ENCODE assay signal across 25 mouse cellular contexts in the genomic region with DNA sequence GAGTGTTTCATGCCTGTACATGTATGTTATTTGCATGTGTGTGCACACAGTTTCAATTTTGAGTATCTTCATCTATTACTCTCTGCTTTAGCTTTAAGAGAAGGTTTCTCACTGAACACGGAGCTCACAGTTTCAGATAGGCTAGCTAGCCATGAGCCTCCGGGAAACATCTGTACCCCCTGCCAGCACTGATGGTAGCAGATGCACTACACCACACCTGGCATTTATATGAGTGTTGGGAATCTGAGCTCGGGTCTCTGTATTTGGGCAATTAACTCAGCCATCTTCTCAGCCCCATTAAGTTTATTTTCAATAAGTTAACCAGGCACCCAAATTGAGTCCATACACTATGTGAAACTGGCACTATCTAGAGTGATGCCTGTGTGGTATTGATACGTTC.
A peak's percentile ranks its signal among the peaks of the same experiment; 100 is the strongest.
DNase-seq lines count a peak whose midpoint lies in the region; ATAC-seq lines count a peak whose summit lies in the region.
"Had no signal": no experiment of that assay in that cellular context is flagged by ENCODE, and none has a peak within 500 bp of the region (broad histone marks: within the 10 kb centered on the region; RNA-seq: fewer than 3 reads in every experiment).

No protein-coding gene starts in this region.

- H3K27me3 ChIP-seq in kidney, embryonic 16.5 days (ENCODE audit: insufficient read depth, low read length): no peaks in the 10 kb centered on the region
- H3K27me3 ChIP-seq in neural tube, embryonic 13.5 days: no peaks in the 10 kb centered on the region
- no peaks in the 10 kb centered on the region for H3K27me3 ChIP-seq in neural tube, embryonic 14.5 days (ENCODE audit: control insufficient read depth, insufficient read depth, low read length)
- H3K27me3 ChIP-seq: embryonic facial prominence, embryonic 12.5 days; embryonic facial prominence, embryonic 15.5 days; forebrain, embryonic 12.5 days; forebrain, embryonic 15.5 days; heart, embryonic 12.5 days; heart, embryonic 15.5 days had no signal

- WGBS in kidney, embryonic 16.5 days: 45% methylated on average over 4 of the region's 4 CpGs
- 62% methylated on average over 4 of the region's 4 CpGs for WGBS in neural tube, embryonic 13.5 days
- WGBS in neural tube, embryonic 14.5 days: 64% methylated on average over 4 of the region's 4 CpGs

- H3K36me3 ChIP-seq in kidney, embryonic 16.5 days (ENCODE audit: insufficient read depth, low read length): no peaks in the 10 kb centered on the region
- H3K36me3 ChIP-seq in neural tube, embryonic 13.5 days: no peaks in the 10 kb centered on the region
- H3K36me3 ChIP-seq in neural tube, embryonic 14.5 days (ENCODE audit: control insufficient read depth, insufficient read depth, low read length): no peaks in the 10 kb centered on the region
- H3K36me3 ChIP-seq: embryonic facial prominence, embryonic 12.5 days; embryonic facial prominence, embryonic 15.5 days; forebrain, embryonic 12.5 days; forebrain, embryonic 15.5 days; heart, embryonic 15.5 days had no signal

- DNase-seq in kidney, adult 8-10 months: no peak
- no peak for DNase-seq in neural tube, embryonic 10.5 days (ENCODE audit: extremely low spot score, low spot score)
- no peak for DNase-seq in heart, postnatal 14 days
- DNase-seq: adrenal gland, adult 2 months; cerebellum, adult 11 months; cerebellum, adult 2 months; cerebellum, adult 9-11 months; cerebellum, postnatal 25 days; gastrocnemius, adult 2 months; gastrocnemius, postnatal 14 days; heart, adult 18-20 months; heart, postnatal 10 days; heart, postnatal 4 days had no signal

- no peak overlapping the region for H3K9ac ChIP-seq in kidney, embryonic 16.5 days (replicated peaks; ENCODE audit: low read length)
- H3K9ac ChIP-seq in neural tube, embryonic 13.5 days: no peak overlapping the region
- no peak overlapping the region for H3K9ac ChIP-seq in neural tube, embryonic 14.5 days (replicated peaks; ENCODE audit: low read depth, low read length)
- H3K9ac ChIP-seq: embryonic facial prominence, embryonic 12.5 days; embryonic facial prominence, embryonic 15.5 days; forebrain, embryonic 12.5 days; forebrain, embryonic 15.5 days; heart, embryonic 12.5 days; heart, embryonic 15.5 days; hindbrain, embryonic 14.5 days had no signal

- H3K4me2 ChIP-seq in kidney, embryonic 16.5 days (replicated peaks; ENCODE audit: low read depth, low read length): no peak overlapping the region
- no peak overlapping the region for H3K4me2 ChIP-seq in neural tube, embryonic 13.5 days
- H3K4me2 ChIP-seq in neural tube, embryonic 14.5 days (ENCODE audit: low read depth, low read length): no peak overlapping the region
- H3K4me2 ChIP-seq: embryonic facial prominence, embryonic 12.5 days; embryonic facial prominence, embryonic 15.5 days; forebrain, embryonic 12.5 days; forebrain, embryonic 15.5 days; heart, embryonic 12.5 days; heart, embryonic 15.5 days; hindbrain, embryonic 14.5 days had no signal

- H3K9me3 ChIP-seq in kidney, embryonic 16.5 days (ENCODE audit: low read length): no peaks in the 10 kb centered on the region
- no peaks in the 10 kb centered on the region for H3K9me3 ChIP-seq in neural tube, embryonic 13.5 days
- H3K9me3 ChIP-seq in neural tube, embryonic 14.5 days (ENCODE audit: control insufficient read depth, low read length): no peaks in the 10 kb centered on the region
- H3K9me3 ChIP-seq: embryonic facial prominence, embryonic 12.5 days; embryonic facial prominence, embryonic 15.5 days; forebrain, embryonic 12.5 days; forebrain, embryonic 15.5 days; heart, embryonic 12.5 days; heart, embryonic 15.5 days had no signal

- ATAC-seq in kidney, embryonic 16.5 days (ENCODE audit: low FRiP score, low TSS enrichment): 0 out of 2 replicates have a peak, but pooled peaks have one; percentile 67
- ATAC-seq in neural tube, embryonic 13.5 days (ENCODE audit: low read depth): peak; percentile 56
- ATAC-seq in neural tube, embryonic 14.5 days (ENCODE audit: low read depth): peak; percentile 77
- ATAC-seq: CD4-positive, CD25-positive, alpha-beta regulatory T cell, adult 4 months; forebrain, embryonic 15.5 days; hindbrain, postnatal 0 days had no signal

- H3K4me1 ChIP-seq in kidney, embryonic 16.5 days (ENCODE audit: insufficient read depth, low read length): peaks cover 16% of the 10 kb centered on the region
- no peaks in the 10 kb centered on the region for H3K4me1 ChIP-seq in neural tube, embryonic 13.5 days (replicated peaks)
- no peaks in the 10 kb centered on the region for H3K4me1 ChIP-seq in neural tube, embryonic 14.5 days (ENCODE audit: control insufficient read depth, insufficient read depth, low read length)
- H3K4me1 ChIP-seq: embryonic facial prominence, embryonic 12.5 days; embryonic facial prominence, embryonic 15.5 days; forebrain, embryonic 15.5 days; heart, embryonic 15.5 days had no signal

- no peak overlapping the region for H3K4me3 ChIP-seq in kidney, embryonic 16.5 days (ENCODE audit: low read length)
- H3K4me3 ChIP-seq in neural tube, embryonic 13.5 days: no peak overlapping the region
- no peak overlapping the region for H3K4me3 ChIP-seq in neural tube, embryonic 14.5 days (ENCODE audit: low read depth, low read length)
- H3K4me3 ChIP-seq: embryonic facial prominence, embryonic 12.5 days; embryonic facial prominence, embryonic 15.5 days; forebrain, embryonic 12.5 days; forebrain, embryonic 15.5 days; gastrocnemius, adult 2 months; heart, embryonic 12.5 days; heart, embryonic 15.5 days had no signal

- H3K27ac ChIP-seq in kidney, embryonic 16.5 days (ENCODE audit: low read length): no peak overlapping the region
- H3K27ac ChIP-seq in neural tube, embryonic 13.5 days (replicated peaks): no peak overlapping the region
- H3K27ac ChIP-seq in neural tube, embryonic 14.5 days (ENCODE audit: low read depth, low read length): no peak overlapping the region
- H3K27ac ChIP-seq: embryonic facial prominence, embryonic 12.5 days; embryonic facial prominence, embryonic 15.5 days; forebrain, embryonic 12.5 days; forebrain, embryonic 15.5 days; gastrocnemius, adult 2 months; heart, embryonic 15.5 days; hindbrain, embryonic 14.5 days; hindbrain, postnatal 0 days had no signal

- intact Hi-C loops in heart, postnatal 14 days (cut with DNase I): no loop called here
